Mouse (Mus musculus) gastrocnemius, adult 2 months (tissue): ENCODE results near the gene Kras. TPM values are rescaled to one million over a fixed set of nuclear protein-coding genes. Genes with fewer than 3 reads are reported as not detected.

ENCODE experiments used
- DNase-seq: peaks from one replicate; pipeline ENCODE4 v3.0.0; 2022
- H3K27ac ChIP-seq: fragments of 200-600 bp; 2 replicates; pipeline ENCODE4 v1.8.1; 2022; ENCODE audit warnings: mild to moderate bottlenecking
- H3K4me3 ChIP-seq: fragments of 200-600 bp; 2 replicates; pipeline ENCODE4 v1.8.1; 2022; ENCODE audit warnings: mild to moderate bottlenecking, moderate library complexity
- CTCF ChIP-seq: fragments of 200-600 bp; IDR thresholded peaks from 2 replicates; pipeline ENCODE4 v1.8.1; 2022; ENCODE audit warnings: antibody characterized with exemption, mild to moderate bottlenecking, moderate library complexity
- intact Hi-C: fragments of 180-260 bp; cut with DNase I; formaldehyde crosslinking; loops from one replicate; pipeline ENCODE4 v1.15.1; 2025
- total RNA-seq, 2 experiments: library from RNA; stranded (reverse); gene quantifications; 2 replicates each; pipeline ENCODE4 v1.2.3; 2021

Kras gene
- total RNA-seq, 2 experiments from 2014 or later: 13.2 to 21.2 TPM

GRCm38 (mm10) chr6:145204440-145204839 lies 45.6 kb downstream of the Kras start:
- intact Hi-C loops: no loop called here
- no peak for TF ChIP-seq CTCF
- no peak overlapping the region for H3K4me3 ChIP-seq

GRCm38 (mm10) chr6:145202432-145203125 lies 47.5 kb downstream of the Kras start:
- DNase-seq: no peak
- intact Hi-C loops: no loop called here
- no peak for TF ChIP-seq CTCF
- H3K27ac ChIP-seq: no peak overlapping the region
- H3K4me3 ChIP-seq: no peak overlapping the region

More at GRCm38 (mm10) chr6:145204440-145204839, 45.6 kb downstream of the Kras start:
- no peak for DNase-seq
- no peak overlapping the region for H3K27ac ChIP-seq

- no peak for DNase-seq
- no peak for TF ChIP-seq CTCF
- Histone ChIP-seq H3K27ac (no peak overlapping the region), H3K4me3 (no peak overlapping the region)
- intact Hi-C loops: no loop called here
These were observed 51.9 kb downstream of the Kras start for GRCm38 (mm10) chr6:145197949-145198686.

GRCm38 (mm10) chr6:145193446-145193845 lies 56.6 kb downstream of the Kras start:
- intact Hi-C loops: no loop called here
- no peak for TF ChIP-seq CTCF
- no peak for DNase-seq
- Histone ChIP-seq H3K27ac (no peak overlapping the region), H3K4me3 (no peak overlapping the region)

- no peak for TF ChIP-seq CTCF
- intact Hi-C loops: no loop called here
- no peak overlapping the region for H3K27ac ChIP-seq
- H3K4me3 ChIP-seq: no peak overlapping the region
- no peak for DNase-seq
These were observed 57.0 kb downstream of the Kras start for GRCm38 (mm10) chr6:145193038-145193437.

GRCm38 (mm10) chr6:145187093-145188088 lies 62.6 kb downstream of the Kras start:
- peak; percentile 76 for TF ChIP-seq CTCF
- intact Hi-C loops: loop anchor here (1.0 kb wide), 1 partner anchor 99 kb away; no protein-coding TSS in a partner anchor
- H3K27ac ChIP-seq: peak overlapping the region; percentile 12; the same call in 1 of the 2 replicates
- H3K4me3 ChIP-seq: peak overlapping the region; percentile 67
- no peak for DNase-seq

GRCm38 (mm10) chr6:145186096-145186495 lies 63.9 kb downstream of the Kras start:
- no peak overlapping the region for H3K27ac ChIP-seq
- TF ChIP-seq CTCF: no peak
- no peak for DNase-seq
- no peak overlapping the region for H3K4me3 ChIP-seq
- intact Hi-C loops: no loop called here

- DNase-seq: peak; percentile 63
- Histone ChIP-seq H3K27ac (peak overlapping the region; percentile 73), H3K4me3 (peak overlapping the region; percentile 47)
- TF ChIP-seq CTCF: no peak
- intact Hi-C loops: no loop called here
These were observed 68.0 kb downstream of the Kras start for GRCm38 (mm10) chr6:145182044-145182443.

GRCm38 (mm10) chr6:145179665-145180064 lies 70.4 kb downstream of the Kras start:
- peak; percentile 77 for TF ChIP-seq CTCF
- no peak overlapping the region for H3K27ac ChIP-seq
- intact Hi-C loops: no loop called here
- DNase-seq: peak; percentile 59
- H3K4me3 ChIP-seq: no peak overlapping the region

GRCm38 (mm10) chr6:145176474-145176873 lies 73.6 kb downstream of the Kras start:
- H3K4me3 ChIP-seq: no peak overlapping the region
- no peak for DNase-seq
- no peak for TF ChIP-seq CTCF
- no peak overlapping the region for H3K27ac ChIP-seq
- intact Hi-C loops: no loop called here

GRCm38 (mm10) chr6:145175571-145175981 lies 74.5 kb downstream of the Kras start:
- intact Hi-C loops: no loop called here
- no peak for DNase-seq
- H3K27ac ChIP-seq: no peak overlapping the region
- H3K4me3 ChIP-seq: no peak overlapping the region
- TF ChIP-seq CTCF: no peak

- Histone ChIP-seq H3K27ac (peak overlapping the region; percentile 35; the same call in 1 of the 2 replicates), H3K4me3 (peak overlapping the region; percentile 40)
- no peak for TF ChIP-seq CTCF
- intact Hi-C loops: no loop called here
- peak; percentile 82 for DNase-seq
These were observed 76.3 kb downstream of the Kras start for GRCm38 (mm10) chr6:145173781-145174191.
